Mouse (Mus musculus): Measurements from ENCODE around the gene Sash1. TPM values are rescaled to one million over a fixed set of nuclear protein-coding genes. Genes with fewer than 3 reads are reported as not detected.

Gene Sash1
- total and polyA plus RNA-seq, 3 experiments = 0.09 to 0.59 (median 0.24) TPM

DNA sequence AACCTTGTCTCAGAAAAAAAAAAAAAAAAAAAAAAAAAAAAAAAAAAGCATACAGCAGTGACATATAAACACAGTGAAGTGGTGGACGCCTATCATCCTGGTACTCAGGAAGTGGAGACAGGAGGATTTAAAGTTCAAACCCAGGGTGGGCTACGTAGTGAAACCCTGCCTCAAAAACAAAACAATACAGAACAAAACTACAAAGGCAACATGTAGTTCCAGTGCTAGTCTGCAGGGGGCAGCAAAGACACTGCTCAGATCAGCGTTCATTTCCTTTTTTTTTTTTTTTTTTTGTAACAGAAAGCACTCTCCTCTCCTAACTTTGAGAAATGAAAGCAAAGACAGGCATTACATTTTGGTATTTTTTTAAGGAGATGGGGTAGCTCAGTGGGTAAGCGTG is 203.0 kb downstream of the Sash1 start:
- H3K27me3 ChIP-seq (replicated peaks) = no peaks in the 10 kb centered on the region
- no peak overlapping the region for H3K4me3 ChIP-seq (replicated peaks in 1 of 3; ENCODE audit: low read depth in 2 of 3, low read length in 2 of 3, poor library complexity in 1 of 3)
- no peaks in the 10 kb centered on the region for H3K36me3 ChIP-seq (replicated peaks in 1 of 2; ENCODE audit: control insufficient read depth in 1 of 2, insufficient read depth in 1 of 2, low read length in 1 of 2)
- no peak overlapping the region for H3K9ac ChIP-seq (ENCODE audit: insufficient read depth, low read depth)
- dilution Hi-C loops (cut with MboI; ENCODE audit: extremely low pct_ligation_motif_present, extremely low pct_unique_long_range_greater_than_20kb, low sequenced_read_pairs) = no loop called here
- DNase-seq (ENCODE audit: extremely low read depth) = peak; percentile 73
- TF ChIP-seq RAD21 (IDR thresholded peaks at IDR 0.05; ENCODE audit: low read depth, low read length) (peak; percentile 79), ZNF384 (IDR thresholded peaks at IDR 0.05; ENCODE audit: low read depth, low read length) (peak; percentile 98), SMC3 (IDR thresholded peaks at IDR 0.05; ENCODE audit: low read depth, low read length) (peak; percentile 72), MAZ (IDR thresholded peaks at IDR 0.05; ENCODE audit: low read depth, low read length) (no peak), CHD1 (IDR thresholded peaks at IDR 0.05; ENCODE audit: low read depth, low read length) (no peak), TBP (conservative IDR thresholded peaks at IDR 0.05; ENCODE audit: low read depth, low read length) (no peak), ZMIZ1 (IDR thresholded peaks at IDR 0.05; ENCODE audit: low read depth, low read length) (no peak), POLR2AphosphoS2 (IDR thresholded peaks at IDR 0.05; ENCODE audit: low read depth, low read length) (no peak), IRF4 (IDR thresholded peaks at IDR 0.05; ENCODE audit: low read depth, low read length) (peak; percentile 29; the same call in 1 of the 2 replicates), CTCF (conservative IDR thresholded peaks at IDR 0.05 in 1 of 2, IDR thresholded peaks at IDR 0.05 in 1 of 2; ENCODE audit: low read depth in 2 of 2, low read length in 2 of 2) (peak; percentile 84 to 95)
- H3K9me3 ChIP-seq (replicated peaks; ENCODE audit: low read length) = peaks cover 7% of the 10 kb centered on the region
- in situ Hi-C loops (cut with MboI; ENCODE audit: low pct_ligation_motif_present, low pct_unique_long_range_greater_than_20kb, low sequenced_read_pairs) = loop anchor here (25.0 kb wide), 1 partner anchor 446 kb away; no protein-coding TSS in a partner anchor
- H3K27ac ChIP-seq (ENCODE audit: insufficient read depth, low read depth) = no peak overlapping the region
- H3K79me2 ChIP-seq (replicated peaks; ENCODE audit: control insufficient read depth, extremely low read depth, insufficient read depth, poor library complexity, severe bottlenecking) = no peaks in the 10 kb centered on the region
- H3K4me1 ChIP-seq (ENCODE audit: control insufficient read depth in 1 of 2, insufficient read depth in 2 of 2) = no peaks in the 10 kb centered on the region
- H3K4me2 ChIP-seq (ENCODE audit: insufficient read depth, low read depth, poor library complexity, severe bottlenecking) = peak overlapping the region; percentile 75; the same call in 1 of the 2 replicates

DNA sequence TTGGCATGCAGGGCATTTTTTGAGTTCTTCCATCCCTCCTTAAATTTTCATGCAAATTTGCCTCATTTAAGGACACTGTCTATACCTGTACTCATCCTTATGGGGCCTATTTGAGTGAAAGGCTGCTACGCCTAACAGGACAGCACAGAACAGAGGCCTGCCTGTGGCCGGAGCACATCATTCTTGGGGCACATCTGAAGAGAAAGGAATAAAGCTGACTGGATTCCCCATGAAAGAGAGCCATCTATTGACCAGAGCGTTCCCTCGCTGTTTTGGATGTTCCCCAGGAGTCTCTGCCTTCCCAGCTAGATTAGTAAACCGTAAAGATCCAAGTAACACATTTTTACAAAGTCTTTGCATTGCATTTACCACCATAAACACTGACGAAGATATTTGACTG is 203.5 kb downstream of the Sash1 start:
- no peak overlapping the region for H3K4me3 ChIP-seq (replicated peaks in 1 of 3; ENCODE audit: low read depth in 2 of 3, low read length in 2 of 3, poor library complexity in 1 of 3)
- dilution Hi-C loops (cut with MboI; ENCODE audit: extremely low pct_ligation_motif_present, extremely low pct_unique_long_range_greater_than_20kb, low sequenced_read_pairs) (no loop called here), in situ Hi-C loops (cut with MboI; ENCODE audit: low pct_ligation_motif_present, low pct_unique_long_range_greater_than_20kb, low sequenced_read_pairs) (loop anchor here (25.0 kb wide), 1 partner anchor 445 kb away; no protein-coding TSS in a partner anchor)
- no peak overlapping the region for H3K9ac ChIP-seq (ENCODE audit: insufficient read depth, low read depth)
- no peaks in the 10 kb centered on the region for H3K79me2 ChIP-seq (replicated peaks; ENCODE audit: control insufficient read depth, extremely low read depth, insufficient read depth, poor library complexity, severe bottlenecking)
- no peaks in the 10 kb centered on the region for H3K27me3 ChIP-seq (replicated peaks)
- DNase-seq (ENCODE audit: extremely low read depth) = no peak
- no peaks in the 10 kb centered on the region for H3K36me3 ChIP-seq (replicated peaks in 1 of 2; ENCODE audit: control insufficient read depth in 1 of 2, insufficient read depth in 1 of 2, low read length in 1 of 2)
- H3K9me3 ChIP-seq (replicated peaks; ENCODE audit: low read length) = peaks cover 7% of the 10 kb centered on the region
- H3K27ac ChIP-seq (ENCODE audit: insufficient read depth, low read depth) = no peak overlapping the region
- H3K4me2 ChIP-seq (ENCODE audit: insufficient read depth, low read depth, poor library complexity, severe bottlenecking) = no peak overlapping the region
- TF ChIP-seq JUND (conservative IDR thresholded peaks at IDR 0.05; ENCODE audit: low read depth, low read length) = no peak
- TF ChIP-seq ZC3H11A (IDR thresholded peaks at IDR 0.05; ENCODE audit: low read depth, low read length) = no peak
- no peak for TF ChIP-seq JUN (IDR thresholded peaks at IDR 0.05; ENCODE audit: insufficient read depth, low read depth, low read length)
- no peak for TF ChIP-seq KAT2A (IDR thresholded peaks at IDR 0.05; ENCODE audit: insufficient replicate concordance, low read length)
- peak in 1 of 2 experiments; percentile 17; a peak in 1 of 4 replicates for TF ChIP-seq CTCF (conservative IDR thresholded peaks at IDR 0.05 in 1 of 2, IDR thresholded peaks at IDR 0.05 in 1 of 2; ENCODE audit: low read depth in 2 of 2, low read length in 2 of 2)
- TF ChIP-seq SMC3 (IDR thresholded peaks at IDR 0.05; ENCODE audit: low read depth, low read length) = no peak
- no peak for TF ChIP-seq GABPA (IDR thresholded peaks at IDR 0.05; ENCODE audit: insufficient replicate concordance, low read depth, low read length)
- no peak for TF ChIP-seq ZNF384 (IDR thresholded peaks at IDR 0.05; ENCODE audit: low read depth, low read length)
- peak; percentile 9 for TF ChIP-seq RAD21 (IDR thresholded peaks at IDR 0.05; ENCODE audit: low read depth, low read length)
- no peak for TF ChIP-seq ZKSCAN1 (IDR thresholded peaks at IDR 0.05; ENCODE audit: borderline replicate concordance, low read depth, low read length)
- H3K4me1 ChIP-seq (ENCODE audit: control insufficient read depth in 1 of 2, insufficient read depth in 2 of 2) = no peaks in the 10 kb centered on the region

Measured in CH12.LX (cell line).